Mouse (Mus musculus): ENCODE data around the gene Ric3.

GRCm38 (mm10) chr7:109038987-109039386 lies 44.1 kb downstream of the Ric3 start:
- TF ChIP-seq CTCF (IDR thresholded peaks at IDR 0.05; ENCODE audit: control insufficient read depth, insufficient read depth, low read length) (no peak), POLR2A (IDR thresholded peaks at IDR 0.05; ENCODE audit: borderline replicate concordance, control insufficient read depth, low read depth, low read length) (no peak)
